Mouse (Mus musculus) c-Kit-positive CD71-positive TER-119-positive erythroid progenitor cells, embryonic 14.5 days (primary cell): ENCODE data around the gene Irgm2.
"Not testable (repeated sequence)": the region's sequence is repeated elsewhere in the genome, so short reads cannot be mapped to it uniquely, and the experiment has no call there.

ENCODE experiments used
- DNase-seq: peaks from one replicate; pipeline ENCODE4 v3.0.0-alpha.2; 2013; ENCODE audit warnings: low spot score

Irgm2 gene

DNA sequence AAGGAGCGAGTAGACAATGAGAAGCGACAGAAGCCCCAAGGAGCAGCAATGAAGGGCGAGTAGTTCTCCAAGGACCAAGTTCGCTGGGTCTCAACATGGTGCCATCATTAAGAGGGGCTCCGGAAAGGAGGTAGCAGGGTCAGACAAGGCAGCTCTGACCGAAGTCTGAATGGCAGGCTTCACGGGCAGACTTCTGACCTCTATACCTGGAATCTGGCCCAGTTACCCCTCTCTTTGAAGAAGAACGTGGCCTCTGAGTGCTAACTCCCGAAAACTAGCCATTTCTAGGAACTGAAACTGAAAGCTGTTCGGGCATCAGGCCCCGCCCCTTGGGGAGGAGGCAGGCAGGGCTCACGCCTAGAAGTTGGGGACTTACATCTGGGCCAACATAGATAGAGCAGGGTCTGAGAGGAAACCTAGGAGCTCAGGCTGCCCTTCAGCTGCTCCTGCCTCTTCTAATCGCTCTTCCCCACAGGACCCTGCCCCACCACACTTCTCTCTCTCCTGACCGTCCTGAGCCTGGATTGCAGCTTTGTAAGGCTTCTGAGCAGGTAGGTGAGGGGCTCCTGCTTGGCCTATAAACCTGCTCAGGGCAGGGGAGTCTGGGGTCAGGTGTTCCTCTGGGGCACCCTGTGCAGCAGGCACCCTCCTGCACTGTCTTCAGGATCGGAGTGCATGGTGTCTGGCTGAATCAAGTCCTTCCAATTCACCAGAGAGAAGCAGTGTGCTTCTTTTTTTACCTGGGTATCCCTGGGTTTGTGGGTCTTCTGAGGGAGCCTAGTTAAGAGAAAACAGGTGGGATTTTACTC, at the start of gene Irgm2, which contains the start of gene Igtp:
Gene Irgm2 (plus strand): TSS at position 390 of the 809 bp plus-strand sequence.
Gene Igtp (plus strand): TSS at position 328 of the 809 bp plus-strand sequence.
- DNase-seq = peak; percentile 69

DNA sequence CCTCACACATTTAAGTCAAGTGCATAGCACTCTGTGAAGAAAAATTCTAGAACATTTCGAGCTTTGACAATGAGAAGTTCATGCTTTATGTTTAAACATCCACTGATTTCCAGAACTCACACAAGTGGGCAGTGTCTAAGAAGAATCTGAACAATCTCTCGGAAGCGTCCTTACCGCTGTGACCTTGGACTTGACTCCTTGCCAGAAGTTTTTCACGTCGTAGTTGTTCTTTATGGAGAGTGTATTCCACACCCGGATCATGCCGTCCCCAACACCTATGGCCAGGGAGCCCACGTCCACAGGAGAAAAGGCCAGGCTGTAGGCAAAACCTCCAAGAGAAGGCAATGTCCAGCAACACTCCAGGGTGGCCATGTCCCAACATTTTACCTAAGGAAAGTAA, 44.0 kb upstream of the Irgm2 start:
- no peak for DNase-seq

GRCm38 (mm10) chr11:58156871-58157270, 42.5 kb upstream of the Irgm2 start:
- DNase-seq = no peak

- DNase-seq = peak; percentile 42
These were observed 34.3 kb upstream of the Irgm2 start for GRCm38 (mm10) chr11:58165072-58165471.

DNA sequence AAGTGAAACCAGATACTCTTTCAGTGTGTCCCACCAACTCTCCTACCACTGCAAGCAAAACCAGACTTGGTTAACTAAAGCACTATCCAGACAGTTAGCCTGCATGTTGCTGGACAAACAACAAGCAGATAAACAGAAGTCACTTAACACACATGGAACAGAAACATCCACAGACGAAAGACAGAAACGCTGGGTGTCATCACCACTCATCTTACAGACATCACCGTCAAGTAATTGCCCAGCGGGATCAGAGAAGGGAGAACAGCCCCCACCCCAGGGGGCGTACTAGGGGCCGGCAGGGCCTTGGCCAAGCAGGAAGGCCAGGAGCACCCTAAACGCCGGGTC, 31.6 kb upstream of the Irgm2 start:
- peak; percentile 27 for DNase-seq

- DNase-seq = peak; percentile 81
These were observed 31.1 kb upstream of the Irgm2 start, which contains the start of gene Gemin5 for GRCm38 (mm10) chr11:58168167-58168915. Gene Gemin5 (minus strand): TSS chr11:58168539.

DNA sequence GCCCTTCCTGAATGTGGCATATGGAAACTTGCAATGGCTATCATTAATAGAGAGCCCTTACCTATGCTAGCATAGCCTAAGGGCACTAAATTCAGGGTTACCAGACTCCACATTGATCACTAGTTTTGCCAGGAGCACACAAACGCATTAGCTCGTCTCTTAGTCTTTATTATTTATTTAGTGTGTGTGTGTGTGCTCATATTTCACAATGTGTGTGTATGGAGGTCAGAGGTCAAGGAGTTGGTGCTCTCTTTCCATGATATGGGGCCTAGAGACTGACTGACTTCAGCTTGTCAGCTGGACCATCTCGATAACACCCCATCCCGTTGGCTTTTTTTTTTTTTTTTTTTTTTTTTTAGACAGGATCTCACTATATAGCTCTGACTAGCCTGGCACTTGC, 29.8 kb upstream of the Irgm2 start:
- no peak for DNase-seq

DNA sequence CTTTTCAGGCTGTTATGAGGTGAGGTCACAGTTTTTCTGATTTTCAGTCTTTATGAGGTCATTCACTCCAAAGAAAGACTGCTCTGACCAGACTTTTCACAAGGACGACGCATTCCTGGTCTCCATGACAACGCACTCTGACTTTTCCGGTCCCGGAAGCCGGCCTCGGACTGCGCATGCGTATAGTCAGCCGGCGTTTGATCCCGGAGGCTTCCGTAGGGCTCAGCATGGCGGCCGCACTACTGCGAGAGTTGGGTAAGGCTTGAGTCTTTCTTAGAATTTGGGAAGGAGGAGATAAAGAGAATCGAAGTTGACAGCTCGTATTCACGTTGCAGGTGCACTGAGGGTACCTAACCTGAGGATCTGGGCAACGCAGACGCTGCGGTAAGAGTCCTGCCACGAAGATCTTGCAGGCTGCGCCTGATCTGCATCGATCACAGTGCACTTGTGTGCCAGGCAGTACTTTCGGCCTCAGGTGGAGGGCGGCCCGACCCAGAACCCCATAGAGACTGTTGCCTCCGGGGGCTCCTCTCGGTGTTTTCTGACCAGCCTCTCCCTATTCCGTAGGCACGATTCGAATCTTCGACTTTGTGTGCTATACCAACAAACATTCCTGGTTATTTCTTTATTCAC, 27.8 kb upstream of the Irgm2 start, which contains the start of gene Mrpl22:
Gene Mrpl22 (plus strand): TSS at position 203 of the 633 bp plus-strand sequence.
- peak; percentile 97 for DNase-seq

GRCm38 (mm10) chr11:58179563-58179962, 19.9 kb upstream of the Irgm2 start:
- peak; percentile 93 for DNase-seq

DNA sequence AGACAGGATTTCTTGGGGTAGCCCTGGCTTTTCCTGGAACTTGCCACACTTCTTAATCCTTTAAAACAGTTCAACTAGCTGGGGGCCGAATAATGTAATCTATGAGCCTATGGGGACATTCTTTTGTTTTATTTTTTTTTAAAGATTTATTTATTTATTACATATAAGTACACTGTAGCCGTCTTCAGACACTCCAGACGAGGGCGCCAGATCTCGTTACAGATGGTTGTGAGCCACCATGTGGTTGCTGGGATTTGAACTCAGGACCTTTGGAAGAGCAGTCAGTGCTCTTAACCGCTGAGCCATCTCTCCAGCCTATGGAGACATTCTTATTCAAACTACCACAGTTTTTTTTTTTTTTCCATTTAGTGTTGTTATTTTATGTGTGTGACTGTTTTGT, 19.4 kb upstream of the Irgm2 start:
- not testable (repeated sequence) for DNase-seq

DNA sequence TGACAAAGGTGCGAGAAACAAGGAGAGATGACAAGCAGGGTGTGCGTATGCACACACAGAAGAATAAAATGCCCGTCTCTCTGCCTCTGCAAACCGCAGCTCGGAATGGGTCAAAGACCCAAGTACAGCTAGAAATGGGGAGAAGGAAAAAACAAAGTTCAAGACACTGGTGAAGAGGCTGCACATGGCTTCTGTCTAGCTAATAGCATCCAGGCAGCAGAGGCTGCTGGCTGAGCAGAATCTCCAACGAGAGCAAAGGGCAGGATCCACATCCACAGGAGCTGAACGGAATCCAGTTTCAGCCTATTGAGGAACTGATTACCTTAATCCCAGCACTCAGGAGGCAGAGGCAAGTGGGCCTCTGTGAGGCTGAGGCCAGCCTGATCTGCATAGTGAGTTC, 18.7 kb upstream of the Irgm2 start:
- no peak for DNase-seq

GRCm38 (mm10) chr11:58183579-58183978, 15.8 kb upstream of the Irgm2 start:
- DNase-seq = no peak

- no peak for DNase-seq
These were observed 9.7 kb upstream of the Irgm2 start for GRCm38 (mm10) chr11:58189675-58190074.

- no peak for DNase-seq
These were observed 6.1 kb upstream of the Irgm2 start for GRCm38 (mm10) chr11:58193326-58193725.

DNA sequence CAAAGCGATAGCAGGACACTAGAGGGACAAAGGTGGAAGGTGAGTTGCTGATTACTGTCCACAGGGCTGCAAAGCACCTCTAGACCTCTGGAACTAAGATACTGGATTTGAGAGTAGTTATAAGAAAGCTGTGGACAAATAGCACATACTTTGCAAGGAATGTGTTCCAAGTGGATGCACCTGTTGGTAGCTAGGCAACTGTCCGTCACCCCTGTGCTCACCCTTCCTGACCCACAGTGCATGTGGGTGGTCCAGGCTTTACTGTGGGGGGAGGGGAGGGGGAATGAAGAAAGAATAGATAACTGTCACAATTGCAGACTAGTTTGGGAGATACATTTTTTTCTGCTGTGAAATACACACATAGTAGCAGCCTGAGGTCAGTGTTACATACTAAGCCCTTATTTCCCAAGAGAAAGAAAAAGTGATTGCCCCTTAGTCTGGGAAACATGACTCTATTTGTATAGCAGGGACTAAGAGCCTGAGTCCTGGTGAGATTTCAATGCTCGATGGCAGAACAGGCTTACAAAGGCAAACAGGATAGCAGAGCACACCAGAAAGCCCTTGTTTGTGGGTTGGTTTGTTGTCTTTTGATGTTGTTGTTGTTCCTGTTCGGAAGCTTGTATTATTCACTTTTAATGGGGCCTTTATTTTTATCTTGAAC, 5.4 kb upstream of the Irgm2 start:
- DNase-seq = no peak

GRCm38 (mm10) chr11:58198663-58199062, 755 bp upstream of the Irgm2 start:
- no peak for DNase-seq

- no peak for DNase-seq
These were observed 808 bp downstream of the Irgm2 start for GRCm38 (mm10) chr11:58200226-58200625.

GRCm38 (mm10) chr11:58201052-58201451, 1.6 kb downstream of the Irgm2 start:
- DNase-seq = no peak

GRCm38 (mm10) chr11:58210321-58210886, 11.0 kb downstream of the Irgm2 start:
- no peak for DNase-seq

GRCm38 (mm10) chr11:58211062-58211681, 11.8 kb downstream of the Irgm2 start:
- DNase-seq = no peak

DNA sequence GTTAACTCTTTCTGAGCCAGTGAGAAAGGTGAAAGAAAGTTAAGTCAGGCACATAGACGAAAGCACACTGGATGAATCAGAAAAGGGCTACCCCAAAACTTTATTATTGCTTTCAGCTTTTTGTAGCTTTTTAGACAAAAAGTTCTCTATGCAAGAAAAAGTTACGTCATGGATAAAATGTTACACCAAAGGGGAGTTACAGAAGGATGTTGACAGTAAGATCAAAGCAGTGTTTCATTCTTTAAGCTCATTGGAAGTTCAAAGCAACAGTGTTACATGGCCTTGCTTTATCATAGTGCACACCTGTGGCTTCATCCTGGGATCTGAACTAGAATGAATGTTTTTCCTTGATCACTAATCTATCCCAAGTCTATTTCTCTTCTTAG, 12.3 kb downstream of the Irgm2 start:
- DNase-seq = no peak
